Mouse (Mus musculus) forebrain, postnatal 0 days (tissue): ENCODE measurements around the gene Ptpn12. TPM values are rescaled to one million over a fixed set of nuclear protein-coding genes. Genes with fewer than 3 reads are reported as not detected.
"Not testable (repeated sequence)": the region's sequence is repeated elsewhere in the genome, so short reads cannot be mapped to it uniquely, and the experiment has no call there.

Source experiments
- ATAC-seq: fragments of 200-750 bp; cut with Nextera tagmentation; 2 replicates; pipeline ENCODE4 v1.8.0; 2017; ENCODE audit warnings: mild to moderate bottlenecking, moderate library complexity
- DNase-seq: peaks from one replicate; pipeline ENCODE4 v3.0.0-alpha.2; 2015
- H3K27ac ChIP-seq: fragments of 300-500 bp; sonication (generic); 2 replicates; pipeline ENCODE4 v1.5.1; 2014; ENCODE audit warnings: low read depth, mild to moderate bottlenecking, antibody characterized with exemption, low read length, moderate library complexity, mixed read lengths
- H3K27me3 ChIP-seq: fragments of 300-500 bp; sonication (generic); 2 replicates; pipeline ENCODE4 v1.6.1; 2014; ENCODE audit warnings: mild to moderate bottlenecking, low read length, mixed read lengths; ENCODE audit not compliant: insufficient read depth
- H3K36me3 ChIP-seq: fragments of 300-500 bp; sonication (generic); 2 replicates; pipeline ENCODE4 v1.6.1; 2014; ENCODE audit warnings: mild to moderate bottlenecking, moderate library complexity; ENCODE audit not compliant: insufficient read depth
- H3K4me1 ChIP-seq: fragments of 300-500 bp; sonication (generic); 2 replicates; pipeline ENCODE4 v1.6.1; 2014; ENCODE audit warnings: antibody characterized with exemption; ENCODE audit not compliant: insufficient read depth
- H3K4me2 ChIP-seq: fragments of 300-500 bp; sonication (generic); 2 replicates; pipeline ENCODE4 v1.6.1; 2014; ENCODE audit warnings: low read depth, mild to moderate bottlenecking, moderate library complexity
- H3K4me3 ChIP-seq: fragments of 300-500 bp; sonication (generic); 2 replicates; pipeline ENCODE4 v1.5.1; 2014; ENCODE audit warnings: low read depth, low read length, mixed read lengths
- H3K9ac ChIP-seq: fragments of 300-500 bp; sonication (generic); 2 replicates; pipeline ENCODE4 v1.6.1; 2014; ENCODE audit warnings: mild to moderate bottlenecking
- H3K9me3 ChIP-seq: fragments of 300-500 bp; sonication (generic); 2 replicates; pipeline ENCODE4 v1.6.1; 2016; ENCODE audit warnings: low read length
- CTCF ChIP-seq: sonication (generic); IDR thresholded peaks from 2 replicates; pipeline ENCODE4 v1.5.1; 2016; ENCODE audit warnings: antibody characterized with exemption, control low read depth, low read depth
- WGBS: fragments of 180-500 bp; shearing (Covaris S2); extraction: QIAGEN DNeasy Blood & Tissue Kit; methylation state at CpG from one replicate; pipeline ENCODE4 v1.1.7; 2014; 5-methylcytosine and 5-hydroxymethylcytosine counted together
- polyA plus RNA-seq: library from polyadenylated mRNA; unstranded; fragments of >200 nt; fragmentation: Nextera tagmentation; extraction: Ambion mirVana; gene quantifications from 2 replicates; pipeline ENCODE4 v1.2.1, GENCODE M21; 2015
- total RNA-seq: library from RNA; depleted of rRNA; stranded (reverse); fragments of >200 nt; gene quantifications from 2 replicates; pipeline ENCODE4 v1.2.3, GENCODE M21; 2014

Ptpn12 gene
- total and polyA plus RNA-seq, 2 experiments from 2014 or later: 12.1 to 31.8 TPM

GRCm38 (mm10) chr5:20946906-20947305 is 108.8 kb downstream of the Ptpn12 start:
- no peak overlapping the region for H3K27ac ChIP-seq
- no peaks in the 10 kb centered on the region for H3K27me3 ChIP-seq
- no peak for TF ChIP-seq CTCF
- H3K9me3 ChIP-seq: no peaks in the 10 kb centered on the region
- H3K4me3 ChIP-seq: no peak overlapping the region
- no peak overlapping the region for H3K9ac ChIP-seq
- H3K36me3 ChIP-seq: no peaks in the 10 kb centered on the region
- no peak overlapping the region for H3K4me2 ChIP-seq
- DNase-seq: no peak
- ATAC-seq: no peak
- WGBS: 86% methylated on average over 6 of the region's 6 CpGs
- 0 out of 2 replicates have a peak, but pooled peaks cover 8% of the 10 kb centered on the region for H3K4me1 ChIP-seq

DNA sequence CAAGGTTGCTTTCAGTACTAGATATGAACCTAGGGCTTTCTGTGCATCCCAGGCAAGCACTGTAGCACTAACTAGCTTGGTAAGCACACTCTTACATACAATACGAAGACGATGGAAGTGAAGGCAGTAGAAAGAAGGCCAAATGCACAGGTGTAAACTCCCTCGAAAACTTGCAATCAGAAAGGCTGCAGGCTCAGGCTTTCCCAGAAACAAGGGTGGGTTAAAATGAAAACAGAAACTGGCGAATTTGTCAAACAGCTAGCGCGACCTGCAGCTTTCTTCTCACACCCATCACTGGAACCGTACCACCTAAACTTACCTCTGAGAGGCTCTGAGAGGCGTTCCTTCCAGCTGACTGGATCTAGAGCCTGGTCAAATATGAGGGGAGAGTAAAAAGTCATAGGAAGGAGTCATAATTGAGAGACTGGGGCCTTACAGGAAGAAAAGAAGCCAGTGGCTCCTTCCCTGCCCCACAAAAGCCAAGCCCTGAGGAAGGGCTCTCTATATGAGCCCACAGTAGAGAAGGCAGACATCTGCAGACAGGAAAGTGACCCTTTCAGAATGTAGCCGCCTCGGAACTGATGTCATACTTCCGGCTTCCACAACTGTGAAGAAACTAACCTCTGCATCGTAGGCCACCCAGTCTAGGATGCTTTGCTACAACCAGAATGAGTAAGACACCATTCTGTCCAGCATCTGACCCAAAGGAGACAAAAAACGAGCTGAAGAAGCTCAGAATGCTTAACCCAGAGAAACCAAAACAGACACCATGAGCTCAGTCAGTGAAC is 110.6 kb downstream of the Ptpn12 start:
- no peak for TF ChIP-seq CTCF
- DNase-seq (no peak), ATAC-seq (no peak)
- Histone ChIP-seq H3K4me2 (no peak overlapping the region), H3K4me1 (0 out of 2 replicates have a peak, but pooled peaks cover 8% of the 10 kb centered on the region), H3K36me3 (no peaks in the 10 kb centered on the region), H3K27ac (no peak overlapping the region; the same call in 1 of the 2 replicates), H3K9ac (no peak overlapping the region), H3K4me3 (no peak overlapping the region), H3K27me3 (no peaks in the 10 kb centered on the region), H3K9me3 (no peaks in the 10 kb centered on the region)
- WGBS: 77% methylated on average over 13 of the region's 13 CpGs

- H3K4me3 ChIP-seq, H3K27me3 ChIP-seq, H3K9ac ChIP-seq, H3K27ac ChIP-seq, DNase-seq, H3K36me3 ChIP-seq, H3K4me2 ChIP-seq, ATAC-seq, H3K9me3 ChIP-seq, H3K4me1 ChIP-seq: not testable (repeated sequence)
- 93% methylated on average over 3 of the region's 4 CpGs for WGBS
Measured at GRCm38 (mm10) chr5:20943791-20944190, 111.9 kb downstream of the Ptpn12 start.

DNA sequence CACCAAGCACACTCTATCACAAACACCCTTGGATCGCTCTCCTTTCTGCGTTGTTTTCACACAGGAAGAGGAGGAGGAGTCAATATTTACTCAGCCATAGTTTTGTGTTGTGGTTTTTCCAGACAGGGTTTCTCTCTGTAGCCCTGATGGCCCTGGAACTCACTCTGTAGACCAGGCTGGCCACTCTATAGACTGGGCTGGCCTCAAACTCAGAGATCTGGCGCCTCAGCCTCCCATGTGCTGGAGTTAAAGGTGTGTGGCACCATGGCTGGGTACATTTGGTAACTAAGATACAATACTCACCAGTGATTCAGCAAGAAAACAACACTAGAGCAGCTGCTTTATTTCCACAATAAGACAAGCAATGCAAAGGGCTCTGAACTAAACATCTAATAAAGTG is 113.2 kb downstream of the Ptpn12 start:
- DNase-seq (no peak), ATAC-seq (no peak)
- Histone ChIP-seq H3K27ac (no peak overlapping the region), H3K4me3 (no peak overlapping the region), H3K9ac (no peak overlapping the region), H3K27me3 (no peaks in the 10 kb centered on the region), H3K4me1 (no peaks in the 10 kb centered on the region), H3K9me3 (no peaks in the 10 kb centered on the region), H3K4me2 (no peak overlapping the region), H3K36me3 (no peaks in the 10 kb centered on the region)
- no peak for TF ChIP-seq CTCF
- WGBS: 88% methylated on average over 3 of the region's 3 CpGs

- Histone ChIP-seq H3K36me3 (no peaks in the 10 kb centered on the region), H3K9me3 (no peaks in the 10 kb centered on the region), H3K9ac (no peak overlapping the region), H3K4me3 (no peak overlapping the region), H3K4me2 (no peak overlapping the region), H3K27me3 (no peaks in the 10 kb centered on the region), H3K4me1 (no peaks in the 10 kb centered on the region), H3K27ac (no peak overlapping the region)
- TF ChIP-seq CTCF: no peak
- 48% methylated on average over 5 of the region's 5 CpGs for WGBS
- ATAC-seq (no peak), DNase-seq (no peak)
Measured at GRCm38 (mm10) chr5:20941205-20941604, 114.5 kb downstream of the Ptpn12 start.

DNA sequence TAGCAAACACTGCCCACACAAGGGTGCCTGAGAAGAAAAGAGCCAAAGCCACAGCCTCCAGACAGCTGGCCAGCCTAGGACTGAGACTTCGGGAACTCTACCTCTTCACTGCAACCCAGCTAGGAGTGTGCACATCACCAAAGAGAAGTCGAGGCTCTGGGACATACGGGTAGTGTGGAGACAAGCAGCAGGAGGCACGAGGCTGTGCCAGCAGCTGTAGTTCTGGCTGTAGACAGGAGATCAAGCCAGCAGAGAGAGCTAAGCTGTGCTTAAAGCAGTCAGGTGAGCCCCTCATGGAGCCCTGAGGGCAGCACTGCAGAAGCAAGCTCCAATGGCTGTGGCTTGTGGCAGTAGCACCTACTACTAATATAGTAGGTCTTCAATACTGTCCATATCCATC is 115.0 kb downstream of the Ptpn12 start:
- ATAC-seq: no peak
- H3K4me3 ChIP-seq: no peak overlapping the region
- H3K36me3 ChIP-seq: no peaks in the 10 kb centered on the region
- no peak overlapping the region for H3K4me2 ChIP-seq
- no peak overlapping the region for H3K9ac ChIP-seq
- TF ChIP-seq CTCF: no peak
- no peak for DNase-seq
- no peaks in the 10 kb centered on the region for H3K9me3 ChIP-seq
- 73% methylated on average over 4 of the region's 4 CpGs for WGBS
- no peaks in the 10 kb centered on the region for H3K4me1 ChIP-seq
- no peaks in the 10 kb centered on the region for H3K27me3 ChIP-seq
- H3K27ac ChIP-seq: no peak overlapping the region

DNA sequence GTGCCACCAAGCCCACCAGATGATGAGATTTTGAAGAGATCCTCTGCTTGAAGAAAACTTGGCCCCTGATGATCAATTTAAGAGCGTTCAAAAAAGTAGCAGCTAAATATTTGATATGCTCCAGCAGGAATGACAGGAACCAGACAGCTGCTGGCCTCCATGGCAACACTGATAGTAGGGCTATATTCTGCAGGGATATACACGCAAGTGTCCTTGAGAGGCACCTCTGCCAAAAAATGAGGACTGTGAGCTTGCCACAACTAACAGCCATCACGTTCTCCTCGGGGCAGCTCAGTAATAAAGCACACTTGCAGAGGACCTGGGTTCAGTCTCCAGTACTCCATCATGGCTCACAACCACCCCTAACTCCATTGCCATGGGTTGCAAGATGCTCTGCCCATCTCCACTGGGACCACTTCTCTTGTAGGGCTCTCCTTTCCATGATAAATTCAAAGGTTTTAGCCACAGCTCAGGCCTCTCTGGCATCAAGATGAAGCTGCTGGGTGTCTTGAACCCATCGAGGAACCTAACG is 115.6 kb downstream of the Ptpn12 start:
- no peaks in the 10 kb centered on the region for H3K9me3 ChIP-seq
- H3K27me3 ChIP-seq: no peaks in the 10 kb centered on the region
- DNase-seq (no peak), ATAC-seq (no peak)
- H3K4me2 ChIP-seq: no peak overlapping the region
- TF ChIP-seq CTCF: no peak
- no peaks in the 10 kb centered on the region for H3K4me1 ChIP-seq
- no peak overlapping the region for H3K4me3 ChIP-seq
- 95% methylated on average over 6 of the region's 6 CpGs for WGBS
- H3K36me3 ChIP-seq: no peaks in the 10 kb centered on the region
- H3K27ac ChIP-seq: no peak overlapping the region
- no peak overlapping the region for H3K9ac ChIP-seq
